Mouse (Mus musculus) bone marrow macrophage, adult 2 months (primary cell): ENCODE measurements around the gene E130114P18Rik.

Experiments used
- CTCF ChIP-seq: IDR thresholded peaks from 2 replicates; pipeline ENCODE4 v1.5.1; 2012; ENCODE audit warnings: low read depth, mild to moderate bottlenecking, low read length, moderate library complexity
- POLR2A ChIP-seq: IDR thresholded peaks from 2 replicates; pipeline ENCODE4 v1.6.1; 2012; ENCODE audit warnings: mild to moderate bottlenecking, low read depth, low read length, borderline replicate concordance

DNA sequence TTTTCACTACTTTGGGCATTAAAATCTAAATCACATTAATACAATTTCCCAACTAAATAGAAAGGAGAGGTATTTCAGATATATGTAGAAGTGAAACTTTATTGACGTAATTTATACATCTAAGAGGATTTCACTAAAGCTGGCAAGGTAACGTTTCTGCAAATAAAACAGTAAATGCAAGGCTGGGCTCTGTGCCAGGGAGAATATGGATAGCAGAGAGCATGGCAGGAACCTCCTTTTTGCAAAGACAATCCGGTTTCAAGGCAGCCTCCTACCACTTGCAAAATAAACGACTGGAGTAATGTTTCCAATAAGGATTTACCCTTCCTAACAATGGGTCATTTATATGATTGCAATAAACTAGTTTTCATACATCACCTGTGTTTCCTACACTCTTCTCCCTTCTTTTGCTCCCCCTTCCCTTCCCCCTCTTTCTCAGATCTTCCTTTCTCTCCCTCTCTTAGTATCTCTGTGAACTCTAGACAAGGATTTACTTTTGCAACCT, 3.4 kb downstream of the E130114P18Rik start:
- TF ChIP-seq CTCF: no peak
- no peak for TF ChIP-seq POLR2A
